Mouse (Mus musculus) ES-E14 (cell line): ENCODE measurements around the gene Kbtbd13.

Source experiments
- CHD2 ChIP-seq: IDR thresholded peaks from 2 replicates; pipeline ENCODE4 v1.6.1; 2014; ENCODE audit warnings: mild to moderate bottlenecking, low read depth, low read length, inconsistent platforms
- MAFK ChIP-seq: IDR thresholded peaks from 2 replicates; pipeline ENCODE4 v1.6.1; 2014; ENCODE audit warnings: mild to moderate bottlenecking, low read depth, low read length, inconsistent platforms; ENCODE audit not compliant: insufficient read depth

DNA sequence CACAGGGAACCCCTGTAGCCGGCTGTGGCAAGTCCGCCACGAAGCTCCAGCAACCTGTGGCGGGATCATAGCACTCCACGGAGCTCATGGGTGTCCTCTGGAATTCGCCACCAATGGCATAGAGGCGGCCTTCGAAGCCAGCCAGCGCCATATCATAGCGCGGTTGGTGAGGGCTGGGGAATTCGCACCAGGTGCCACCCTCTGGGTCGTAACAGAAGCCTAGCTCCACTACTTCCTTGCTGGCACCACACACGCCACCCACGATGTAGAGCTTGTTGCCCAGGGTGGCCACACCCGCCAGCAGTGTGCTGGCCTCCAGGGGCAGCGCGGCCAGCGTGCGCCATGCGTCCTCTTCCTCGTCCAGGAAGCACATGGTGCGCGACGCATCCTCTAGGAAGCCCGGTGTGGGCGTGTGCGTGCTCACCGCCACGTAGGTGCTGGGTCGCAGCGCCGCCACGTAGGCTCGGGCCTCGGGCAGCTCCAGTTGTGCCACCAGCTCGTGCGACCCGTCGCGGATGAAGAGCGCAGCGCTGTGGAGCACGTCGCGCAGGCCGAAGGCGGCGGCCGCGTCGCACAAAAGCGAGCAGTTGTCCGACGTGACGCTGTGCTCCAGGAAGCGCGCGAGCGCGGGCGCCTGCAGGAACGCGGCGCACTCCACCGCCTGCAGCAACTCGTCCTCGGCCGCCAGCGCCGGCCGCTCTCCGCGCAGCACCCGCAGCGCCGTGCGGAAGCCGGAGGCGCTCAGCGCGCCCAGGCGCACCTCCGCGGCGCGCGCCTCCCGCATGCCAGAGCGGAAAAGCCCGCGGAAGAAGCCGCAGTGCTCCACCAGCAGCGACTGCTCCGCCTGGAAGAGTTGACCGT, 470 bp downstream of the Kbtbd13 start:
- no peak for TF ChIP-seq CHD2
- no peak for TF ChIP-seq MAFK
